Mouse (Mus musculus): ENCODE measurements around the gene Hacd2.

- no peak for TF ChIP-seq POLR2A (IDR thresholded peaks at IDR 0.05; ENCODE audit: insufficient read length, low read depth)
- TF ChIP-seq MAX (IDR thresholded peaks at IDR 0.05; ENCODE audit: low read depth), result no peak
- TF ChIP-seq USF1 (IDR thresholded peaks at IDR 0.05; ENCODE audit: low read depth), result no peak
- TF ChIP-seq MYOG (IDR thresholded peaks at IDR 0.05; ENCODE audit: control insufficient read depth in 1 of 3, insufficient read depth in 1 of 3, insufficient read length in 2 of 3, low read depth in 2 of 3), result no peak
- no peak for TF ChIP-seq SRF (IDR thresholded peaks at IDR 0.05; ENCODE audit: control insufficient read depth, insufficient read length, low read depth)
- no peak for TF ChIP-seq POLR2AphosphoS2 (IDR thresholded peaks at IDR 0.05; ENCODE audit: insufficient read length, low read depth)
- no peak for TF ChIP-seq CEBPB (IDR thresholded peaks at IDR 0.05; ENCODE audit: insufficient read depth, poor library complexity, severe bottlenecking)
- TF ChIP-seq E2F4 (IDR thresholded peaks at IDR 0.05; ENCODE audit: insufficient read depth), result no peak
- no peak for TF ChIP-seq MYOD1 (IDR thresholded peaks at IDR 0.05; ENCODE audit: control insufficient read depth in 1 of 3, insufficient read length in 2 of 3, low read depth in 2 of 3)
These were observed 30.0 kb downstream of the Hacd2 start for GRCm38 (mm10) chr16:35052191-35052590.
